Mouse (Mus musculus) MEL (cell line): ENCODE results near the gene Bdh1. TPM values are rescaled to one million over a fixed set of nuclear protein-coding genes. Genes with fewer than 3 reads are reported as not detected.

Experiments
- DNase-seq: peaks from one replicate; pipeline ENCODE4 v3.0.0; 2011; ENCODE audit warnings: low read depth, low spot score
- H3K27ac ChIP-seq: 2 replicates; pipeline ENCODE4 v1.5.1; 2012; ENCODE audit warnings: low read depth, mild to moderate bottlenecking, control low read depth, low read length, moderate library complexity; ENCODE audit not compliant: control insufficient read depth
- H3K27me3 ChIP-seq, 2 experiments: fragments of 150-350 bp in 1 of 2; sonication (generic) in 1 of 2; 2 replicates each; pipeline ENCODE4 v1.6.1; 2012; ENCODE audit warnings: low read length in 2 of 2, mild to moderate bottlenecking in 2 of 2, improper control_type of control experiment in 1 of 2, moderate library complexity in 1 of 2; ENCODE audit not compliant: insufficient read depth in 2 of 2, control insufficient read depth in 1 of 2
- H3K36me3 ChIP-seq, 2 experiments: 2 replicates each; pipeline ENCODE4 v1.6.1; 2012 to 2014; ENCODE audit warnings: low read length in 2 of 2, improper control_type of control experiment in 1 of 2, inconsistent platforms in 1 of 2, mild to moderate bottlenecking in 1 of 2; ENCODE audit not compliant: insufficient read depth in 2 of 2, control insufficient read depth in 1 of 2
- H3K4me1 ChIP-seq, 2 experiments: fragments of 150-350 bp in 1 of 2; sonication (generic) in 1 of 2; 2 replicates each; pipeline ENCODE4 v1.6.1; 2012; ENCODE audit warnings: low read length in 2 of 2, improper control_type of control experiment in 1 of 2, mild to moderate bottlenecking in 1 of 2; ENCODE audit not compliant: insufficient read depth in 2 of 2, control insufficient read depth in 1 of 2
- H3K4me3 ChIP-seq, 2 experiments: fragments of 150-350 bp in 1 of 2; sonication (generic) in 1 of 2; 2 replicates each; pipeline ENCODE4 v1.5.1; 2012; ENCODE audit warnings: low read depth in 2 of 2, low read length in 2 of 2, mild to moderate bottlenecking in 2 of 2, moderate library complexity in 2 of 2, control low read depth in 1 of 2, improper control_type of control experiment in 1 of 2; ENCODE audit not compliant: control insufficient read depth in 1 of 2, insufficient read depth in 1 of 2
- H3K79me2 ChIP-seq: 2 replicates; pipeline ENCODE4 v1.6.1; 2012; ENCODE audit warnings: mild to moderate bottlenecking, low read length, moderate library complexity; ENCODE audit not compliant: control insufficient read depth, poor library complexity, insufficient read depth
- H3K9ac ChIP-seq: 2 replicates; pipeline ENCODE4 v1.6.1; 2012; ENCODE audit warnings: low read depth, mild to moderate bottlenecking, control low read depth, low read length, moderate library complexity; ENCODE audit not compliant: control insufficient read depth, poor library complexity, severe bottlenecking
- H3K9me3 ChIP-seq: fragments of 150-350 bp; sonication (generic); replicated peaks from 2 replicates; pipeline ENCODE4 v1.6.1; 2012; ENCODE audit warnings: mild to moderate bottlenecking, low read length, improper control_type of control experiment, moderate library complexity; ENCODE audit not compliant: insufficient read depth
- EP300 ChIP-seq, 2 experiments: IDR thresholded peaks; 2 replicates each; pipeline ENCODE4 v1.6.1; 2011; ENCODE audit warnings: improper control_type of control experiment in 2 of 2, low read length in 2 of 2, low read depth in 1 of 2, mild to moderate bottlenecking in 1 of 2
- JUND ChIP-seq: IDR thresholded peaks from 2 replicates; pipeline ENCODE4 v1.6.1; 2011; ENCODE audit warnings: low read depth, mild to moderate bottlenecking, improper control_type of control experiment, low read length
- MAZ ChIP-seq: IDR thresholded peaks from 2 replicates; pipeline ENCODE4 v1.6.1; 2012; ENCODE audit warnings: low read depth, mild to moderate bottlenecking, inconsistent platforms, low read length, improper control_type of control experiment
- MEF2A ChIP-seq: IDR thresholded peaks from 2 replicates; pipeline ENCODE4 v1.6.1; 2014; ENCODE audit warnings: low read depth, mild to moderate bottlenecking, inconsistent platforms, low read length, improper control_type of control experiment; ENCODE audit not compliant: poor library complexity, insufficient replicate concordance, severe bottlenecking; ENCODE audit errors: extremely low read depth
- MYC ChIP-seq: IDR thresholded peaks from 2 replicates; pipeline ENCODE4 v1.6.1; 2011; ENCODE audit warnings: low read depth, mild to moderate bottlenecking, low read length, improper control_type of control experiment, moderate library complexity
- POLR2A ChIP-seq, 2 experiments: IDR thresholded peaks; 2 replicates each; pipeline ENCODE4 v1.6.1; 2011 to 2012; ENCODE audit warnings: low read length in 2 of 2, mild to moderate bottlenecking in 2 of 2, control low read depth in 1 of 2, improper control_type of control experiment in 1 of 2, low read depth in 1 of 2, moderate library complexity in 1 of 2; ENCODE audit not compliant: control insufficient read depth in 1 of 2, insufficient read depth in 1 of 2, poor library complexity in 1 of 2
- RAD21 ChIP-seq: IDR thresholded peaks from 2 replicates; pipeline ENCODE4 v1.6.1; 2011; ENCODE audit warnings: mild to moderate bottlenecking, low read depth, low read length, improper control_type of control experiment
- SMC3 ChIP-seq: IDR thresholded peaks from 2 replicates; pipeline ENCODE4 v1.6.1; 2011; ENCODE audit warnings: low read depth, low read length, improper control_type of control experiment
- TAL1 ChIP-seq: IDR thresholded peaks from 2 replicates; pipeline ENCODE4 v1.6.1; 2012; ENCODE audit warnings: mild to moderate bottlenecking, inconsistent platforms, low read length, moderate library complexity, mixed read lengths
- TCF12 ChIP-seq: IDR thresholded peaks from 2 replicates; pipeline ENCODE4 v1.6.1; 2014; ENCODE audit warnings: low read depth, mild to moderate bottlenecking, inconsistent platforms, low read length, improper control_type of control experiment, moderate library complexity
- UBTF ChIP-seq: IDR thresholded peaks from 2 replicates; pipeline ENCODE4 v1.6.1; 2012; ENCODE audit warnings: low read depth, mild to moderate bottlenecking, inconsistent platforms, low read length, improper control_type of control experiment, moderate library complexity, borderline replicate concordance; ENCODE audit not compliant: insufficient read depth
- ZNF384 ChIP-seq: IDR thresholded peaks from 2 replicates; pipeline ENCODE4 v1.6.1; 2012; ENCODE audit warnings: low read depth, mild to moderate bottlenecking, inconsistent platforms, low read length, improper control_type of control experiment
- polyA plus RNA-seq, 2 experiments: library from polyadenylated mRNA; stranded (reverse) in 1 of 2; unstranded in 1 of 2; fragments of >175 nt in 1 of 2; fragments of >200 nt in 1 of 2; gene quantifications; 2 replicates each; pipeline versions ENCODE4 v1.2.1 to v1.2.4; 2012; ENCODE audit warnings: low replicate concordance in 2 of 2, low read depth in 1 of 2; ENCODE audit not compliant: insufficient read length in 2 of 2, insufficient read depth in 1 of 2, missing spikeins in 1 of 2
- total RNA-seq: library from RNA; depleted of rRNA; stranded (reverse); fragments of 300-350 nt; gene quantifications from 2 replicates; pipeline ENCODE4 v1.2.3, GENCODE M21; 2012

Gene Bdh1
- total and polyA plus RNA-seq, 3 experiments, result 67.5 to 187 TPM; not detected in 1

DNA sequence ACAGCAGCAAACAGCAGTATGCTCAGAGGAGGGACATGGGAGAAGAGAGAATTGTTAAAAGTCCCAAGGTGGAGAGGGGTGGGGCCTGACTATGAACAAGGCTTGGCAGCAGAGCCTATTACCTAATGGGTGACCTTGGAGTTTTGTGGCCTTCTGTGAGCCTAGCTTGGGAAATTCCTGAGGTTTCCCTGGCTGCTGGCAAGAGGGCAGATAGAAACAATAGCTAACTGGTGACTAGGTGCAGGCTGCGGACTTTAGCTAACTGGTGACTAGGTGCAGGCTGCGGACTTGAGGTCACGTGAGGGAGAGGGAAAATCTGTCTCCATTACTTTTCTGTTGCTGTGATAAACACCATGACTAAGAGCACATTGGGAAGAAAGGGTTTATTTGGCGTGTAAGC lies 31.9 kb downstream of the Bdh1 start:
- TF ChIP-seq MEF2A, result no peak
- no peak for TF ChIP-seq ZNF384
- no peak for TF ChIP-seq TCF12
- TF ChIP-seq POLR2A (IDR thresholded peaks at IDR 0.05; ENCODE audit: control insufficient read depth in 1 of 2, insufficient read depth in 1 of 2, low read depth in 1 of 2, low read length in 2 of 2, poor library complexity in 1 of 2), result no peak
- TF ChIP-seq MAZ, result no peak
- TF ChIP-seq TAL1, result no peak
- no peak for TF ChIP-seq EP300 (IDR thresholded peaks at IDR 0.05; ENCODE audit: low read depth in 1 of 2, low read length in 2 of 2)
- TF ChIP-seq UBTF, result no peak
- no peak for TF ChIP-seq JUND
- peaks cover 0 to under 1% of the 10 kb centered on the region in 2 experiments; a peak in 1 of 4 replicates for H3K36me3 ChIP-seq
- no peak overlapping the region for H3K9ac ChIP-seq
- no peaks in the 10 kb centered on the region for H3K79me2 ChIP-seq
- H3K9me3 ChIP-seq, result no peaks in the 10 kb centered on the region
- no peaks in the 10 kb centered on the region for H3K27me3 ChIP-seq
- H3K4me1 ChIP-seq, result no peaks in the 10 kb centered on the region
- no peak overlapping the region for H3K4me3 ChIP-seq
- no peak overlapping the region for H3K27ac ChIP-seq
- DNase-seq, result no peak

GRCm38 (mm10) chr16:31455276-31456045 lies 33.4 kb downstream of the Bdh1 start:
- Histone ChIP-seq H3K27ac (no peak overlapping the region), H3K4me3 (no peak overlapping the region), H3K9ac (no peak overlapping the region), H3K79me2 (no peaks in the 10 kb centered on the region), H3K36me3 (peaks cover 0 to 7% of the 10 kb centered on the region in 2 experiments; a peak in 3 of 4 replicates), H3K4me1 (peaks cover 0 to 9% of the 10 kb centered on the region in 2 experiments; a peak in 2 of 4 replicates), H3K27me3 (no peaks in the 10 kb centered on the region)
- no peak for DNase-seq
- TF ChIP-seq MYC (no peak), RAD21 (no peak), SMC3 (no peak)
- TF ChIP-seq, all 39 proteins: peak for 0
- no peaks in the 10 kb centered on the region for H3K9me3 ChIP-seq
